Mouse (Mus musculus) E14TG2a.4 (cell line): ENCODE data around the gene Auts2.

Source experiments
- CTCF ChIP-seq: conservative IDR thresholded peaks from 2 replicates; pipeline ENCODE4 v1.5.1; 2014; ENCODE audit warnings: low read length
- NANOG ChIP-seq: IDR thresholded peaks from 2 replicates; pipeline ENCODE4 v1.6.1; 2014; ENCODE audit warnings: borderline replicate concordance, low read length, mixed read lengths

- no peak for TF ChIP-seq CTCF
- TF ChIP-seq NANOG: no peak
Measured at GRCm38 (mm10) chr5:132190190-132190589, 353.0 kb downstream of the Auts2 start.
